Mouse (Mus musculus) kidney, postnatal 14 days (tissue): ENCODE data around the gene Fyco1.

ENCODE experiments used
- DNase-seq: peaks from one replicate; pipeline ENCODE4 v3.0.0; 2022; ENCODE audit warnings: mixed read lengths

The Fyco1 gene

GRCm38 (mm10) chr9:123851713-123852448, at the start of gene Fyco1:
TSS of gene Fyco1 (minus strand) at chr9:123851899.
- peak; percentile 97 for DNase-seq

GRCm38 (mm10) chr9:123872049-123872448, 20.4 kb upstream of the Fyco1 start:
- DNase-seq, result no peak

- DNase-seq, result no peak
Measured at GRCm38 (mm10) chr9:123869167-123869784, 17.6 kb upstream of the Fyco1 start.

- DNase-seq, result no peak
Measured at GRCm38 (mm10) chr9:123863641-123864040, 11.9 kb upstream of the Fyco1 start.

GRCm38 (mm10) chr9:123862895-123863616, 11.4 kb upstream of the Fyco1 start:
- DNase-seq, result no peak

GRCm38 (mm10) chr9:123861929-123862328, 10.2 kb upstream of the Fyco1 start, which contains the start of gene Xcr1:
TSS of gene Xcr1 (minus strand) at chr9:123862029.
- no peak for DNase-seq

- no peak for DNase-seq
Measured at GRCm38 (mm10) chr9:123856836-123857235, 5.1 kb upstream of the Fyco1 start.

GRCm38 (mm10) chr9:123852449-123853390, 1.0 kb upstream of the Fyco1 start:
- no peak for DNase-seq

GRCm38 (mm10) chr9:123851062-123851712, 512 bp downstream of the Fyco1 start:
- peak; percentile 74 for DNase-seq

- peak; percentile 29 for DNase-seq
Measured at GRCm38 (mm10) chr9:123850705-123851061, 1.0 kb downstream of the Fyco1 start.

- peak; percentile 11 for DNase-seq
Measured at GRCm38 (mm10) chr9:123849976-123850695, 1.6 kb downstream of the Fyco1 start.

- DNase-seq, result no peak
Measured at GRCm38 (mm10) chr9:123846490-123846889, 5.2 kb downstream of the Fyco1 start.

- no peak for DNase-seq
Measured at GRCm38 (mm10) chr9:123845120-123845519, 6.6 kb downstream of the Fyco1 start.

- no peak for DNase-seq
Measured at GRCm38 (mm10) chr9:123844468-123844867, 7.2 kb downstream of the Fyco1 start.

GRCm38 (mm10) chr9:123840243-123840642, 11.5 kb downstream of the Fyco1 start:
- DNase-seq, result no peak

- DNase-seq, result no peak
Measured at GRCm38 (mm10) chr9:123835851-123836250, 15.8 kb downstream of the Fyco1 start.

GRCm38 (mm10) chr9:123828916-123829315, 22.8 kb downstream of the Fyco1 start:
- DNase-seq, result no peak

- no peak for DNase-seq
Measured at GRCm38 (mm10) chr9:123826631-123827030, 25.1 kb downstream of the Fyco1 start.

GRCm38 (mm10) chr9:123818601-123819000, 33.1 kb downstream of the Fyco1 start:
- DNase-seq, result no peak

GRCm38 (mm10) chr9:123815996-123816395, 35.7 kb downstream of the Fyco1 start:
- DNase-seq, result no peak

- DNase-seq, result no peak
Measured at GRCm38 (mm10) chr9:123815444-123815843, 36.3 kb downstream of the Fyco1 start.
